Mouse (Mus musculus) heart, embryonic 11.5 days (tissue): ENCODE data around the gene Hpse. TPM values are rescaled to one million over a fixed set of nuclear protein-coding genes. Genes with fewer than 3 reads are reported as not detected.

Experiments
- ATAC-seq: fragments of 200-750 bp; cut with Nextera tagmentation; replicated peaks from 2 replicates; pipeline ENCODE4 v1.8.0; 2017; ENCODE audit warnings: moderate library complexity; ENCODE audit not compliant: insufficient number of reproducible peaks, low FRiP score, low TSS enrichment
- H3K27ac ChIP-seq: fragments of 300-500 bp; sonication (generic); 2 replicates; pipeline ENCODE4 v1.5.1; 2014; ENCODE audit warnings: mild to moderate bottlenecking, low read depth, low read length
- H3K27me3 ChIP-seq: fragments of 300-500 bp; sonication (generic); 2 replicates; pipeline ENCODE4 v1.6.1; 2014; ENCODE audit warnings: mild to moderate bottlenecking, low read length, mixed read lengths; ENCODE audit not compliant: control insufficient read depth, insufficient read depth
- H3K36me3 ChIP-seq: fragments of 300-500 bp; sonication (generic); 2 replicates; pipeline ENCODE4 v1.6.1; 2014; ENCODE audit warnings: mild to moderate bottlenecking, low read length, moderate library complexity, mixed read lengths; ENCODE audit not compliant: control insufficient read depth, insufficient read depth
- H3K4me1 ChIP-seq: fragments of 300-500 bp; sonication (generic); 2 replicates; pipeline ENCODE4 v1.6.1; 2014; ENCODE audit warnings: low read length; ENCODE audit not compliant: control insufficient read depth, insufficient read depth
- H3K4me2 ChIP-seq: fragments of 300-500 bp; sonication (generic); 2 replicates; pipeline ENCODE4 v1.6.1; 2014; ENCODE audit warnings: mild to moderate bottlenecking, moderate library complexity
- H3K4me3 ChIP-seq: fragments of 300-500 bp; sonication (generic); 2 replicates; pipeline ENCODE4 v1.5.1; 2014; ENCODE audit warnings: low read depth, low read length
- H3K9ac ChIP-seq: fragments of 300-500 bp; sonication (generic); 2 replicates; pipeline ENCODE4 v1.6.1; 2014; ENCODE audit warnings: mild to moderate bottlenecking, low read depth, low read length, moderate library complexity
- H3K9me3 ChIP-seq: fragments of 300-500 bp; sonication (generic); replicated peaks from 2 replicates; pipeline ENCODE4 v1.6.1; 2016; ENCODE audit warnings: low read length; ENCODE audit not compliant: control insufficient read depth
- WGBS: fragments of 180-500 bp; shearing (Covaris S2); extraction: QIAGEN DNeasy Blood & Tissue Kit; methylation state at CpG from one replicate; pipeline ENCODE4 v1.1.7; 2014; ENCODE audit not compliant: insufficient replicate concordance; 5-methylcytosine and 5-hydroxymethylcytosine counted together
- polyA plus RNA-seq: library from polyadenylated mRNA; unstranded; fragments of >200 nt; fragmentation: Nextera tagmentation; extraction: Ambion mirVana; gene quantifications from 2 replicates; pipeline ENCODE4 v1.2.1, GENCODE M21; 2014

Gene Hpse
- polyA plus RNA-seq, 1 experiment from 2014 or later, result 1.1 TPM

DNA sequence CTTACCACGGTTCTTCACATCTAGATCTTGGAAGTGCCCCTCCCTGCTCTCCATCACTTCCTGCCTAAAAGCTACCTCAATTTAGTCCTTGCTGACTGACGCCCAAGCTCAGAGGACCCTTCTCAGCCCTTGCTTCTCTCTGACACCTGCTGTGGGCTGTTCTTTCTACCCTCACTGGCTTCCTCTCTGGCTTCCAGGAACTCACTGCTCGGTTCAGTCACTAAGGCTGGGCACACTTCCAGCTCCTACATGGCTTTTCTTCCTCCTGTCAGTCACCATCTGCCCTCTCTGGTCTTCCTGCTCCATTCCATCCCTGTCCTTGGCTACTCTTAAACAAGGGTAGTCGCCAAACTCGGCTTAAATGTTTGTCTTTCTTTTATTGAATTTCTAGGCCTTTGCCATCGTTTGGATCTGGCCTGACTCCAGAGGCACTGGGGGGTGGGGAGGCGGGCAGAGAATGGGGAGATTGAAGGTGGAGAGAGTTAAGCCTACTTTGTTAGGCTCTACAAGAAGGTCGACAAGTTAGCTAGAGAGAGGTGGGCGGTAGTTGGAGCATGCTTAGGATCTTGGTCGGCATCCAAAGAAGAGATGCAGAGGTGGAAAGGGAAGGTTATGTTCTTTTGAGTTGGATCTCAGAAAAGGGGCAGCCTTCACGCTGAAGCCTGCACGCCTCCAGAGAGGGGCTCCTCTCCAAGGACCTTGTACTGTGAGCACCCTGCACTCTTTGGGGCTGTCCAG, 76.1 kb downstream of the Hpse start:
- no peaks in the 10 kb centered on the region for H3K9me3 ChIP-seq
- 68% methylated on average over 12 of the region's 12 CpGs for WGBS
- 0 out of 2 replicates have a peak overlapping the region, but pooled peaks have one; percentile 16 for H3K27ac ChIP-seq
- peaks cover 4% of the 10 kb centered on the region; the same call in 1 of the 2 replicates for H3K27me3 ChIP-seq
- H3K36me3 ChIP-seq, result no peaks in the 10 kb centered on the region
- H3K4me1 ChIP-seq, result peaks cover 14% of the 10 kb centered on the region
- H3K4me3 ChIP-seq, result no peak overlapping the region
- H3K9ac ChIP-seq, result no peak overlapping the region
- ATAC-seq, result no peak
- peak overlapping the region; percentile 2; the same call in 1 of the 2 replicates for H3K4me2 ChIP-seq

DNA sequence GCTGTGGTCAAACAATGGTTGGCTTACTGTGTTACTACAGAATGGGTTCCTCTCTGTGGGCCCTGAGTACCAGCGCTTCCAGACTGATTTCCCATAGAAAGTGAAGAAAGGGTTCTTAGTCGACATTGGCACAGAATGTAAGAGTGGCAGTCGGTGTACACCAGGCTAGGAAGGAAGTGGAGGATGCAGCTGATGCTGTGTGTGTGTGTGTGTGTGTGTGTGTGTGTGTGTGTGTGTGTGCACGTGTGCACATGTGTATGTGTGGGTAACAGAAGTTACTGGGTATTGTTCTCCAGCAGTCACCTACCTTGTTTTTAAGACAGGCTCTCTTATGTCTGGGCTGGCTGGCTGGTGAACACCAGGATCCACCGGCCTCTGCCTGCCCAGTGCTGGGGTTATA, 77.2 kb downstream of the Hpse start:
- Histone ChIP-seq H3K4me3 (no peak overlapping the region), H3K4me2 (no peak overlapping the region), H3K27ac (no peak overlapping the region), H3K9me3 (no peaks in the 10 kb centered on the region), H3K36me3 (no peaks in the 10 kb centered on the region), H3K4me1 (peaks cover 9% of the 10 kb centered on the region), H3K27me3 (peaks cover 4% of the 10 kb centered on the region; the same call in 1 of the 2 replicates), H3K9ac (no peak overlapping the region)
- WGBS, result 90% methylated on average over 5 of the region's 5 CpGs
- ATAC-seq, result no peak

DNA sequence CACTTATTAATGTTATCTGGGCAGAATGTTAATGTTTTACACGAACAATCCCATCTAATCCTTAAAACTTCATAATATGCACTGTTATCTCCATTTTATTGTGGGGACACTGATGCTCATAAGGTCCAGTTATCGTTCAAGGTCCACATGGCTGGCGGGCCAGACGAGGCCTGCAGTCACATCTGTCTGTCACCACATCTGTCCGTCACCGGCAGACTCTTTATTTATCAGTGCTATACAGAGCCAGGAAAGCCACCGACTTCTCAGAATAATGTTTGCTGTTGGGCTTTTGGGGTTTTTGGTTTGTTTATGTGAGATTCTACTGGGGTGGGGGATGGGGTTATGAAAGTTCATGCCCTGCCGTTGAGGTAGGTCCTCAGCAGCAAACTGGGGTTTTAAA, 81.0 kb downstream of the Hpse start:
- Histone ChIP-seq H3K9ac (no peak overlapping the region), H3K4me3 (no peak overlapping the region), H3K9me3 (no peaks in the 10 kb centered on the region), H3K4me1 (peaks cover 5% of the 10 kb centered on the region), H3K27ac (0 out of 2 replicates have a peak overlapping the region, but pooled peaks have one; percentile 35), H3K36me3 (no peaks in the 10 kb centered on the region), H3K4me2 (no peak overlapping the region), H3K27me3 (no peaks in the 10 kb centered on the region)
- peak; percentile 56; the same call in 1 of the 2 replicates for ATAC-seq
- WGBS, result 49% methylated on average over 8 of the region's 8 CpGs

DNA sequence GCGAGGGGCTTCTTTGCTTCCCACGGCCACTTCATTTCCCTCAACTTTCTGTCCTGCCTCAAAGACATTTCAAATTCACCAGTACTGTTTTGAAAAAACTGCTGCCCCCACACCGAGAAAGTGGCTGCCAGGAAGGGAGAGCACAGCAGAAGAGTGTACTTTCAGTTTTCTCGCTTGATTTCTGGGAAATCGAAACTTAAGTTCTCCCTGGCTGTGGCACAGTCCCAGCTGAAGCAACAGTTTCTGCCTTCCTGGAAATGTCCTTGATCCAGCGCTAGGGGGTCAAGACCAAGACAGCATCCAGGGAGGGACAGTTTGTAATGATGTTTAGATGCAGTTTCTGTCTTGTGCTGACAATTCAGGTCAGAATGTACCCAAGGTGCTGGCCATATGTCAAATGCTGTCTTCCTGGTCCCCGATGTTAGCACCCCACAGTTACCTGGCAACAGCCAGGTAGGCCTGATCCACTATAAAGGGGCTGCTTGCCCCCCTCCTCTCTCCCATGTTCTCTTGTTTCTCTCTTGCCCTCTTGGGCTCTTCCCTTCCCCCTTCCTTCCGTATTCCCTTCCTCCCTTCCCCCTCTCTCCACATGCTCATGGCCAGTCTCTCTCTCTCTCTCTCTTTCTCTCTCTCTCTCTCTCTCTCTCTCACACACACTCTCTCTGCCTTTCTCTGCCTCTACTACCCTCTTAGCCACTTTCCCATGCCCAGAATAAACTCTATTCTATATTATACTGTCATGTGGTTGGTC, 82.5 kb downstream of the Hpse start:
- H3K4me3 ChIP-seq, result no peak overlapping the region
- no peaks in the 10 kb centered on the region for H3K36me3 ChIP-seq
- H3K4me1 ChIP-seq, result peaks cover 3% of the 10 kb centered on the region; the same call in 1 of the 2 replicates
- H3K9me3 ChIP-seq, result no peaks in the 10 kb centered on the region
- no peak overlapping the region for H3K27ac ChIP-seq
- no peak for ATAC-seq
- no peaks in the 10 kb centered on the region for H3K27me3 ChIP-seq
- no peak overlapping the region for H3K9ac ChIP-seq
- H3K4me2 ChIP-seq, result no peak overlapping the region
- WGBS, result 71% methylated on average over 8 of the region's 8 CpGs

DNA sequence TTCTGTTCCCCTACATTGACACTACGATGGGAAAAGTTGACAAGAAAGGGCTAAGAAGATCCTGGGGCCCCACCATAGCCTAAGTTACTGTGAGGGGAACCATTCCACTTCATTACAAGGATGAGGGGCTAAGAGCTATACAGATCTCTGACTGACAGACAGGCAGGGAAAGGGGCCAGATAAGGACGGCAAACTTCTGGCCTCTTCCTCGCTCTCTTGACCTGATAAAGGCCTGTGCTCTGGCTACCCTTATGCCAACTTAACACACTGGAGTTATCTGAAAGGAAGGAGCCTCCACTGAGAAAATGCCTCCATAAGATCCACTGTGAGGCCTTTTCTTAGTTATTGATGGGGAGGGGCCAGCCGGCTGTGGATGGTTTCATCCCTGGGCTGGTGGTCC, 83.6 kb downstream of the Hpse start:
- no peak; the same call in 1 of the 2 replicates for ATAC-seq
- no peak overlapping the region for H3K27ac ChIP-seq
- no peak overlapping the region for H3K4me2 ChIP-seq
- H3K4me1 ChIP-seq, result peaks cover 3% of the 10 kb centered on the region; the same call in 1 of the 2 replicates
- H3K4me3 ChIP-seq, result no peak overlapping the region
- no peak overlapping the region for H3K9ac ChIP-seq
- no peaks in the 10 kb centered on the region for H3K36me3 ChIP-seq
- H3K27me3 ChIP-seq, result no peaks in the 10 kb centered on the region
- 49% methylated on average over 4 of the region's 4 CpGs for WGBS
- H3K9me3 ChIP-seq, result no peaks in the 10 kb centered on the region

DNA sequence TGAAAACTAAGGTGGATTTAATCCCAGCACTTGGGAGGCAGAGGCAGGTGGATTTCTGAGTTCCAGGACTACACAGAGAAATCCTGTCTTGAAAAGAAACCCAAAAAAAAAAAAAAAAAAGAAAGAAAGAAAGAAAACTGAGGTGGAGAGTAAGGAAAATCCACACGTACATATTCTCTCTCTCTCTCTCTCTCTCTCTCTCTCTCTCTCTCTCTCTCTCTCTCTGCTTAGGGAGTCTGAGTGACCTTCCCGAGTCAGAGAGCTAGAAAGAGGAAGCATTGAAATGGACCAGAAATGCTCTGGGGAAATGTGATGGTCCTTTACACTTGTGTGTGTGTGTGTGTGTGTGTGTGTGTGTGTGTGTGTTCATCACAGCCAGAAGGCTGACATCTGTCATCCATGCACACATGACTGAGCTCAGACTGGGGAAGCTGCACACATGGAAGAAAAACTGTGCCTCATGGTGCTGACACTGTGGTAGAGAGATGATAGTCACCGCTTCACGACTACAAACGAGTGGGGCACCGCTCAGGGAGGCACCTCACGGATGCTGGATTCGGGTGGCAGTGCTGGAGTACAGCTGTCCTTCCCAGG, 84.5 kb downstream of the Hpse start:
- H3K4me1 ChIP-seq, result peaks cover 3% of the 10 kb centered on the region; the same call in 1 of the 2 replicates
- no peaks in the 10 kb centered on the region for H3K27me3 ChIP-seq
- H3K27ac ChIP-seq, result no peak overlapping the region
- no peaks in the 10 kb centered on the region for H3K36me3 ChIP-seq
- H3K4me3 ChIP-seq, result no peak overlapping the region
- no peak for ATAC-seq
- H3K4me2 ChIP-seq, result no peak overlapping the region
- no peaks in the 10 kb centered on the region for H3K9me3 ChIP-seq
- H3K9ac ChIP-seq, result no peak overlapping the region
- 76% methylated on average over 8 of the region's 8 CpGs for WGBS

DNA sequence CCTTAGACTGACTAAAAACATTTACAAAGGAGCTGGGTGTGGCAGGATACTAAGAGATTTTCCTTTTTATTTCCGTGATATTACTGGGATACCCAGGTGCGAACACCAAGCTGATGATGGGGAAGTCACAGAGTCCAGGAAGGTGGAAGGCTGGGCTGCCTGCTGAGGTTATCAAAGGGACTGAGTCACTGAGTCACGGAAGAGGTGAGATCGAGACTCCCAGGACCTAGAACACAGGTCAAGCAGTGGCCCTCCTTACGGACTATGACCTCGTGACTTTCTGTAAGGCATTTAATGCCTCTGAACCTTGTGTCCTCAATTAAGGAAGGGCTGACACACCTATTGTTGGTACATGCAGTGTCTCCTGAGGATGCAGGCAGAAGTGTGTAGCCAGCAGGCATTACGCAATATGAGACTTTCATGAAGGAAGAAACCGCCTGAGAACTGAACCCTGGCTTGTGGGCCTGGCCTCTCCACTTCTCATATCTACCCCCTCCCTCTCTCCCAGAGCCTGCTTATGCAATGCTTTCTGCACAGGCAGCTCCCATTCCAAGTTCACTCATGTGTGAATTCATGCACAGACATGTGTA, 86.9 kb downstream of the Hpse start:
- Histone ChIP-seq H3K4me3 (no peak overlapping the region), H3K9ac (no peak overlapping the region), H3K27ac (no peak overlapping the region), H3K4me2 (no peak overlapping the region), H3K4me1 (peaks cover 3% of the 10 kb centered on the region; the same call in 1 of the 2 replicates), H3K27me3 (no peaks in the 10 kb centered on the region), H3K36me3 (no peaks in the 10 kb centered on the region), H3K9me3 (no peaks in the 10 kb centered on the region)
- 79% methylated on average over 8 of the region's 8 CpGs for WGBS
- no peak for ATAC-seq
